Mouse (Mus musculus): Measurements from ENCODE around the gene Itpkc. TPM values are rescaled to one million over a fixed set of nuclear protein-coding genes. Genes with fewer than 3 reads are reported as not detected.
A peak's percentile ranks its signal among the peaks of the same experiment; 100 is the strongest.
"Not testable (repeated sequence)": the region's sequence is repeated elsewhere in the genome, so short reads cannot be mapped to it uniquely, and the experiment has no call there.

Gene Itpkc
- polyA plus RNA-seq, 2 experiments: 1.3 to 2.0 TPM

DNA sequence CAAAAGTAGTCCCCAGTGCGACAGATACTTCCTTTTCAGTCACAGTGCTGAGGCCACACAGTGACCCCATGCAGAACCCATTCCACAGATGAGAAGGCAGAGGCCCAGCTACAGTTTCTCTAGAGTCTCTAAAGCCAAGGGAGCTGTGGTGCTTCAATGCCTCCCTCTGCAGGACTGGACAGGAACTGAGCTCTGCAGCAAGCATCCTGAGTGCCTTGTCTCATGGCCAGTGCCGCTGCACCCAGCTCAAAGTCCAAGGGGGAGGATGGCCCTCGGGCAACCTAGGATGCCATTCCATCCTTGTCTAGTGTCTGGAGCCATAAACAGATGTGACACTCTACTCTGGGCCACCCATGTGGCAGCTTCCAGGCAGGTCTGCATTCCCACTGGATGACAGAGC, 27.3 kb upstream of the Itpkc start:
- ATAC-seq (ENCODE audit: insufficient read depth) (no peak), DNase-seq (ENCODE audit: low read depth in 3 of 3, low spot score in 3 of 3) (no peak)
- Histone ChIP-seq H3K9me3 (ENCODE audit: control insufficient read depth, low read length) (no peaks in the 10 kb centered on the region), H3K4me1 (replicated peaks; ENCODE audit: control insufficient read depth in 2 of 2, insufficient read depth in 2 of 2, low read length in 1 of 2) (peaks cover 3 to 10% of the 10 kb centered on the region in 2 experiments; a peak in 3 of 4 replicates), H3K36me3 (replicated peaks; ENCODE audit: control insufficient read depth, insufficient read depth, low read depth) (no peaks in the 10 kb centered on the region), H3K4me2 (ENCODE audit: low read depth) (no peak overlapping the region), H3K27ac (no peak overlapping the region), H3K9ac (replicated peaks) (no peak overlapping the region), H3K27me3 (ENCODE audit: control insufficient read depth, insufficient read depth, low read length) (no peaks in the 10 kb centered on the region), H3K4me3 (ENCODE audit: insufficient read depth in 1 of 2, low read depth in 2 of 2, low read length in 2 of 2) (no peak overlapping the region)
- TF ChIP-seq EP300 (IDR thresholded peaks at IDR 0.05; ENCODE audit: low read depth) (no peak), CTCF (IDR thresholded peaks at IDR 0.05; ENCODE audit: low read depth) (peak; percentile 70)
- 73% methylated on average over 3 of the region's 3 CpGs for WGBS (ENCODE audit: insufficient replicate concordance)

GRCm38 (mm10) chr7:27251946-27252345, 23.5 kb upstream of the Itpkc start:
- peak overlapping the region; percentile 33; the same call in 1 of the 2 replicates for H3K4me2 ChIP-seq (ENCODE audit: low read depth)
- no peak overlapping the region for H3K9ac ChIP-seq (replicated peaks)
- H3K36me3 ChIP-seq (replicated peaks; ENCODE audit: control insufficient read depth, insufficient read depth, low read depth): no peaks in the 10 kb centered on the region

DNA sequence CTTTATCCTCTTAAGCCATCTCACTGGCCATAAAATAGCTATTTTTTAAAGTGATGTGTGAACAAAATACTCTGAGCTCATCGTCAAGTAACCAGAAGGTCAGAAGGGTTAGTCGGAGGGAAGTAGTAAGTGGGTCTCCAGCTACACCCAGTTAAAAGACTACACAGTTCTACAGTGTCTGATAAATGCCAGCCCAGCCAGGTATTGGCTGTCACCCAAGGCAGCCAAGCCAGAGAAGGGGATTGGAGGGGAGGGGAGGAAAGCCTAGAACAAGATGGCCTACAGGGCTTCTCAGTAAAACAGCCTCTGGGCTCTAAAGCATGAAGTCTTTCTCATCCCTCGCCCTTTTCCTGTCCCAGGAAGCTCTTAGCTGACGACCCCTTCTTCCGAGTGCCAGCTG, 21.5 kb upstream of the Itpkc start:
- no peak overlapping the region for H3K4me3 ChIP-seq (ENCODE audit: insufficient read depth in 1 of 2, low read depth in 2 of 2, low read length in 2 of 2)
- WGBS (ENCODE audit: insufficient replicate concordance): 73% methylated on average over 5 of the region's 5 CpGs
- no peak for ATAC-seq (ENCODE audit: insufficient read depth)
- H3K4me1 ChIP-seq (replicated peaks; ENCODE audit: control insufficient read depth in 2 of 2, insufficient read depth in 2 of 2, low read length in 1 of 2): peaks cover 3 to 8% of the 10 kb centered on the region in 2 experiments; a peak in 2 of 4 replicates
- H3K36me3 ChIP-seq (replicated peaks; ENCODE audit: control insufficient read depth, insufficient read depth, low read depth): no peaks in the 10 kb centered on the region
- H3K27me3 ChIP-seq (ENCODE audit: control insufficient read depth, insufficient read depth, low read length): no peaks in the 10 kb centered on the region
- H3K9ac ChIP-seq (replicated peaks): no peak overlapping the region
- no peak overlapping the region for H3K27ac ChIP-seq
- no peak for DNase-seq (ENCODE audit: low read depth in 3 of 3, low spot score in 3 of 3)
- TF ChIP-seq CTCF (IDR thresholded peaks at IDR 0.05; ENCODE audit: low read depth): no peak
- no peak for TF ChIP-seq EP300 (IDR thresholded peaks at IDR 0.05; ENCODE audit: low read depth)
- no peak overlapping the region for H3K4me2 ChIP-seq (ENCODE audit: low read depth)
- no peaks in the 10 kb centered on the region for H3K9me3 ChIP-seq (ENCODE audit: control insufficient read depth, low read length)

More at GRCm38 (mm10) chr7:27251946-27252345, 23.5 kb upstream of the Itpkc start:
- Histone ChIP-seq H3K9me3 (ENCODE audit: control insufficient read depth, low read length) (no peaks in the 10 kb centered on the region), H3K4me1 (replicated peaks; ENCODE audit: control insufficient read depth in 2 of 2, insufficient read depth in 2 of 2, low read length in 1 of 2) (peaks cover 3 to 8% of the 10 kb centered on the region in 2 experiments; a peak in 2 of 4 replicates), H3K27me3 (ENCODE audit: control insufficient read depth, insufficient read depth, low read length) (no peaks in the 10 kb centered on the region), H3K4me3 (ENCODE audit: insufficient read depth in 1 of 2, low read depth in 2 of 2, low read length in 2 of 2) (peak overlapping the region; percentile 28 to 31; a peak in 2 of 4 replicates), H3K27ac (no peak overlapping the region)
- TF ChIP-seq CTCF (IDR thresholded peaks at IDR 0.05; ENCODE audit: low read depth) (no peak), EP300 (IDR thresholded peaks at IDR 0.05; ENCODE audit: low read depth) (no peak)
- peak; percentile 78 for ATAC-seq (ENCODE audit: insufficient read depth)
- no peak for DNase-seq (ENCODE audit: low read depth in 3 of 3, low spot score in 3 of 3)
- WGBS (ENCODE audit: insufficient replicate concordance): 50% methylated on average over 6 of the region's 6 CpGs

GRCm38 (mm10) chr7:27249146-27249545, 20.7 kb upstream of the Itpkc start:
- Histone ChIP-seq H3K36me3 (replicated peaks; ENCODE audit: control insufficient read depth, insufficient read depth, low read depth) (no peaks in the 10 kb centered on the region), H3K27ac (no peak overlapping the region), H3K27me3 (ENCODE audit: control insufficient read depth, insufficient read depth, low read length) (no peaks in the 10 kb centered on the region), H3K4me2 (ENCODE audit: low read depth) (no peak overlapping the region), H3K9ac (replicated peaks) (no peak overlapping the region), H3K9me3 (ENCODE audit: control insufficient read depth, low read length) (no peaks in the 10 kb centered on the region), H3K4me3 (ENCODE audit: insufficient read depth in 1 of 2, low read depth in 2 of 2, low read length in 2 of 2) (no peak overlapping the region), H3K4me1 (replicated peaks; ENCODE audit: control insufficient read depth in 2 of 2, insufficient read depth in 2 of 2, low read length in 1 of 2) (peaks cover 2 to 3% of the 10 kb centered on the region in 2 experiments; a peak in 2 of 4 replicates)
- DNase-seq (ENCODE audit: low read depth in 3 of 3, low spot score in 3 of 3) (no peak), ATAC-seq (ENCODE audit: insufficient read depth) (no peak)
- TF ChIP-seq EP300 (IDR thresholded peaks at IDR 0.05; ENCODE audit: low read depth) (no peak), CTCF (IDR thresholded peaks at IDR 0.05; ENCODE audit: low read depth) (peak; percentile 68)
- WGBS (ENCODE audit: insufficient replicate concordance): 70% methylated on average over 2 of the region's 2 CpGs

GRCm38 (mm10) chr7:27244088-27244487, 15.6 kb upstream of the Itpkc start:
- not testable (repeated sequence) for ATAC-seq (ENCODE audit: insufficient read depth); H3K27me3 ChIP-seq (ENCODE audit: control insufficient read depth, insufficient read depth, low read length); H3K36me3 ChIP-seq (replicated peaks; ENCODE audit: control insufficient read depth, insufficient read depth, low read depth); H3K4me2 ChIP-seq (ENCODE audit: low read depth); H3K9ac ChIP-seq (replicated peaks); H3K4me3 ChIP-seq (ENCODE audit: insufficient read depth in 1 of 2, low read depth in 2 of 2, low read length in 2 of 2); DNase-seq (ENCODE audit: low read depth in 3 of 3, low spot score in 3 of 3); H3K9me3 ChIP-seq (ENCODE audit: control insufficient read depth, low read length); H3K27ac ChIP-seq; H3K4me1 ChIP-seq (replicated peaks; ENCODE audit: control insufficient read depth in 2 of 2, insufficient read depth in 2 of 2, low read length in 1 of 2)
- peak; percentile 59 for TF ChIP-seq CTCF (IDR thresholded peaks at IDR 0.05; ENCODE audit: low read depth)
- 53% methylated on average over 2 of the region's 2 CpGs for WGBS (ENCODE audit: insufficient replicate concordance)

Measured in liver, embryonic 14.5 days (tissue).